Mouse (Mus musculus) embryonic fibroblast, embryonic 13.5 days (primary cell): ENCODE data around the gene Dnaaf3. TPM values are rescaled to one million over a fixed set of nuclear protein-coding genes. Genes with fewer than 3 reads are reported as not detected.

Source experiments
- H3K27ac ChIP-seq: 2 replicates; pipeline ENCODE4 v1.5.1; 2012; ENCODE audit warnings: low read length, control low read depth, inconsistent platforms; ENCODE audit not compliant: insufficient read depth
- H3K4me1 ChIP-seq: 2 replicates; pipeline ENCODE4 v1.6.1; 2011; ENCODE audit warnings: low read length; ENCODE audit not compliant: control insufficient read depth, insufficient read depth
- H3K4me3 ChIP-seq: 2 replicates; pipeline ENCODE4 v1.5.1; 2011; ENCODE audit warnings: mild to moderate bottlenecking, control low read depth, low read length; ENCODE audit not compliant: insufficient read depth
- CTCF ChIP-seq: IDR thresholded peaks from 2 replicates; pipeline ENCODE4 v1.5.1; 2011; ENCODE audit warnings: mild to moderate bottlenecking, control low read depth, low read length, moderate library complexity, borderline replicate concordance; ENCODE audit not compliant: insufficient read depth
- POLR2A ChIP-seq: IDR thresholded peaks from 2 replicates; pipeline ENCODE4 v1.6.1; 2011; ENCODE audit warnings: low read depth, mild to moderate bottlenecking, control low read depth, low read length, moderate library complexity
- polyA plus RNA-seq: library from polyadenylated mRNA; stranded (reverse); fragments of >200 nt; gene quantifications from 2 replicates; pipeline ENCODE4 v1.2.4, GENCODE M21; 2011; ENCODE audit warnings: low read depth; ENCODE audit not compliant: missing spikeins, insufficient read length

The Dnaaf3 gene
- polyA plus RNA-seq, 1 experiment: 3.2 TPM

DNA sequence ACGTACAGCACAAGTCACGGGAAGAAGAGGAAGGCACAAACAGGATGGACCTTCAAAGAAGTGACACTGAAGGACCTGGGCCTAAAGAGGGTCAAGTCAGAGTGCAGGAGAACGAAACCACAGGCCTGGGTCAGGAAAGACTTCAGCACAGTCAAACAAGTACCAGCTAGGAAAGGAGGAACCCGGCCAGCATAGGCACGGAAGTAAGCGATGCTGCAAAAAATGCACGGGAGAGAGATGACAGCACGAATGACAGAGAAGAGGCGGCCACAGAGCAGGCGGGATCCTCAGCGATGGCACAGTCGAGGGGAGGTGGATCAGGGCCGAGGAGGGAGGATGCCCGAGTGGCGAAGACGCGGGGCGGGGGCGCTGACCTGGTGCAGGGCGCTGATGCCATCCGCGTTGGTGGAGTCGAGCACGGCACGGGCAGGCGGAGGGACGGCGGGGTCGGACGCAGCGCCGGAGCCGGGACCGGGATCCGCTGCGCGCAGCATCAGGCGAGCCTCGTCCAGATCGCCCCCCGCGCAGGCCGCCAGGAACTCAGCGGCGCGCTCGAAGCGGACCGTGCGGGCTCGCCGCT lies 31.3 kb downstream of the Dnaaf3 start:
- TF ChIP-seq POLR2A (no peak; the same call in 1 of the 2 replicates), CTCF (no peak)
- H3K4me3 ChIP-seq: peak overlapping the region; percentile 79
- peak overlapping the region; percentile 51; the same call in 1 of the 2 replicates for H3K27ac ChIP-seq
- peaks cover 15% of the 10 kb centered on the region for H3K4me1 ChIP-seq

GRCm38 (mm10) chr7:4499034-4499433 lies 33.2 kb downstream of the Dnaaf3 start:
- Histone ChIP-seq H3K4me1 (peaks cover 15% of the 10 kb centered on the region), H3K4me3 (0 out of 2 replicates have a peak overlapping the region, but pooled peaks have one; percentile 79), H3K27ac (no peak overlapping the region)
- no peak for TF ChIP-seq CTCF
- TF ChIP-seq POLR2A: no peak

DNA sequence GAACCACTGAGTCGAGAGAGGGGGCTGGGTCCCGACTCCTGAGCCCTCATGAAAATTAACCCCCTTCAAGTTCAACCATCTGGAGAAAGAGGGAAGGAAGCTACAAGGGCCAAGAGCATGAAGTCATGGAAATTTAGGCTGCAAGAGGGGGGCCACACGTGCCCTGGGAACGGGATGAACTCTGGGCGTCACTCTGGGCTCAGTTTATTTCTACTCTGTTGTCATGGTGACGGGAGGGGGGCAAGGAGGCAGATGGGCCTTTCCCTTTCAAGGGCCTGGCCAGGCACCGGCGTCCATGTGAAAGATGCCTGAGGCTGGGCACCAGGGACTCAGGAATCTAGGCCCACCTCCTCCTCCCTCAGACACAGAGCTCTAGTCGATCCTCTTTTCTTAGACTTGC lies 34.0 kb downstream of the Dnaaf3 start:
- no peak overlapping the region for H3K27ac ChIP-seq

GRCm38 (mm10) chr7:4497271-4497903 lies 34.9 kb downstream of the Dnaaf3 start:
- Histone ChIP-seq H3K4me3 (no peak overlapping the region), H3K4me1 (peaks cover 23% of the 10 kb centered on the region), H3K27ac (no peak overlapping the region)
- TF ChIP-seq CTCF (no peak), POLR2A (no peak)

More for the DNA sequence above, 34.0 kb downstream of the Dnaaf3 start:
- H3K4me1 ChIP-seq: peaks cover 15% of the 10 kb centered on the region
- TF ChIP-seq POLR2A (no peak), CTCF (no peak)
- H3K4me3 ChIP-seq: no peak overlapping the region

GRCm38 (mm10) chr7:4496468-4496867 lies 35.8 kb downstream of the Dnaaf3 start:
- H3K27ac ChIP-seq: no peak overlapping the region
- peaks cover 24% of the 10 kb centered on the region for H3K4me1 ChIP-seq
- no peak for TF ChIP-seq CTCF
- no peak for TF ChIP-seq POLR2A
- H3K4me3 ChIP-seq: no peak overlapping the region

- H3K4me3 ChIP-seq: no peak overlapping the region
- no peak overlapping the region for H3K27ac ChIP-seq
- TF ChIP-seq CTCF (no peak), POLR2A (no peak)
- H3K4me1 ChIP-seq: peaks cover 15% of the 10 kb centered on the region
These were observed 38.3 kb downstream of the Dnaaf3 start for GRCm38 (mm10) chr7:4493991-4494390.

- Histone ChIP-seq H3K27ac (no peak overlapping the region), H3K4me3 (no peak overlapping the region)
- TF ChIP-seq CTCF: no peak
- TF ChIP-seq POLR2A: no peak
These were observed 39.7 kb downstream of the Dnaaf3 start for GRCm38 (mm10) chr7:4492284-4493224.

GRCm38 (mm10) chr7:4491308-4491707 lies 40.9 kb downstream of the Dnaaf3 start:
- H3K27ac ChIP-seq: no peak overlapping the region

More at GRCm38 (mm10) chr7:4492284-4493224, 39.7 kb downstream of the Dnaaf3 start:
- H3K4me1 ChIP-seq: peaks cover 9% of the 10 kb centered on the region

DNA sequence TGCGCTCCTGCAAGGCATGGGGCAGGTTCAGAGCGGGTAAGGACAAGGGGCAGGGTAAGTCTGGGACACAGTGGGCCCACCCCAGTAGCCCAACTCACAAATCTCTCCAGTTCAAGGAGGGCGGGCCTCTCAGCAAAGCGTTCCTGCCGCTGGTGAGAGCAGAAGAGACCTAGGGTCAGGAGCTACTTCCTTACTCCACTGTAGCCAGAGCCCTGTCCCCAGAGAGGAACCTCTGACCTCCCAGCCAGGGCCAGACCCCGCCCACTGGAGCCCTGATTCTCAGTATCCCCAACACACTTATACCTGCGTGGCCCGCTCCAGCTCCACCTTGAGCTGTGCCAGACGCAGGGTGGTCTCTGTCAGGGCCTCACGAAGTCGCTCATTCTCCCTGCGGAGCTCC lies 50.0 kb downstream of the Dnaaf3 start:
- H3K27ac ChIP-seq: no peak overlapping the region
- H3K4me3 ChIP-seq: no peak overlapping the region
- peaks cover 3% of the 10 kb centered on the region; the same call in 1 of the 2 replicates for H3K4me1 ChIP-seq
- TF ChIP-seq CTCF (no peak), POLR2A (no peak)

More at GRCm38 (mm10) chr7:4491308-4491707, 40.9 kb downstream of the Dnaaf3 start:
- TF ChIP-seq POLR2A (no peak), CTCF (no peak)
- H3K4me3 ChIP-seq: no peak overlapping the region
- H3K4me1 ChIP-seq: peaks cover 9% of the 10 kb centered on the region
